17 mouse cellular contexts compared by ENCODE assay signal in genomic region chr15:102745387-102745786, GRCm38 (mm10). TPM values are rescaled to one million over a fixed set of nuclear protein-coding genes. Genes with fewer than 3 reads are reported as not detected.
DNase-seq lines count a peak whose midpoint lies in the region; ATAC-seq lines count a peak whose summit lies in the region.
"Had no signal": no experiment of that assay in that cellular context is flagged by ENCODE, and none has a peak within 500 bp of the region (broad histone marks: within the 10 kb centered on the region; RNA-seq: fewer than 3 reads in every experiment).

No protein-coding gene starts in this region.

- peak; percentile 47 for DNase-seq in hindbrain, embryonic 11.5 days (ENCODE audit: low spot score)
- no peak for DNase-seq in hindbrain, embryonic 10.5 days (ENCODE audit: low spot score)
- DNase-seq in midbrain, embryonic 14.5 days = no peak
- DNase-seq in left cerebral cortex, postnatal 25 days (ENCODE audit: low spot score in 2 of 2) = no peak
- no peak for DNase-seq in c-Kit-positive CD71-positive TER-119-positive erythroid progenitor cells, embryonic 14.5 days (ENCODE audit: low spot score)
- no peak for DNase-seq in urinary bladder, postnatal 10 days (ENCODE audit: low spot score)
- DNase-seq: adrenal gland, postnatal 25 days; B cell, adult 2 months; gastrocnemius, adult 2 months; heart, adult 11 months; kidney, adult 11 months; right cerebral cortex, postnatal 4 days; thymus, postnatal 25 days had no signal

- WGBS in hindbrain, embryonic 11.5 days = 14% methylated on average over 5 of the region's 5 CpGs
- 19% methylated on average over 5 of the region's 5 CpGs for WGBS in hindbrain, embryonic 10.5 days
- 33% methylated on average over 5 of the region's 5 CpGs for WGBS in hindbrain, embryonic 15.5 days
- WGBS in midbrain, embryonic 14.5 days = 36% methylated on average over 5 of the region's 5 CpGs

- H3K27ac ChIP-seq in hindbrain, embryonic 11.5 days (ENCODE audit: low read depth, low read length) = 0 out of 2 replicates have a peak overlapping the region, but pooled peaks have one; percentile 89
- H3K27ac ChIP-seq in hindbrain, embryonic 10.5 days = no peak overlapping the region
- H3K27ac ChIP-seq in hindbrain, embryonic 15.5 days (replicated peaks) = peak overlapping the region; percentile 97
- H3K27ac ChIP-seq in midbrain, embryonic 14.5 days (replicated peaks; ENCODE audit: low read depth, low read length) = peak overlapping the region; percentile 98
- H3K27ac ChIP-seq: gastrocnemius, adult 2 months; kidney, postnatal 0 days; liver, embryonic 15.5 days had no signal

- intact Hi-C loops in left cerebral cortex, postnatal 25 days (cut with DNase I) = no loop called here

- ATAC-seq in hindbrain, embryonic 11.5 days (ENCODE audit: low FRiP score) = no peak
- ATAC-seq in hindbrain, embryonic 15.5 days (ENCODE audit: low FRiP score, low read depth) = no peak
- no peak for ATAC-seq in midbrain, embryonic 14.5 days (ENCODE audit: low FRiP score, low TSS enrichment)
- ATAC-seq: lung, postnatal 0 days had no signal

- H3K4me2 ChIP-seq in hindbrain, embryonic 11.5 days (replicated peaks; ENCODE audit: low read depth, low read length) = no peak overlapping the region
- H3K4me2 ChIP-seq in hindbrain, embryonic 15.5 days = no peak overlapping the region
- no peak overlapping the region; the same call in 1 of the 2 replicates for H3K4me2 ChIP-seq in midbrain, embryonic 14.5 days (ENCODE audit: low read length)
- H3K4me2 ChIP-seq: liver, embryonic 15.5 days had no signal

- H3K4me1 ChIP-seq in hindbrain, embryonic 11.5 days (replicated peaks; ENCODE audit: control insufficient read depth, insufficient read depth, low read length) = peaks cover 19% of the 10 kb centered on the region
- peaks cover 67% of the 10 kb centered on the region for H3K4me1 ChIP-seq in hindbrain, embryonic 10.5 days (replicated peaks)
- peaks cover 66% of the 10 kb centered on the region for H3K4me1 ChIP-seq in hindbrain, embryonic 15.5 days (replicated peaks)
- H3K4me1 ChIP-seq in midbrain, embryonic 14.5 days (ENCODE audit: control insufficient read depth, insufficient read depth, low read length) = peaks cover 53% of the 10 kb centered on the region
- H3K4me1 ChIP-seq: liver, embryonic 15.5 days had no signal

- peaks cover 60% of the 10 kb centered on the region for H3K27me3 ChIP-seq in hindbrain, embryonic 11.5 days (ENCODE audit: control insufficient read depth, insufficient read depth, low read length)
- peaks cover 98% of the 10 kb centered on the region for H3K27me3 ChIP-seq in hindbrain, embryonic 10.5 days (ENCODE audit: insufficient read depth, poor library complexity, severe bottlenecking)
- peaks cover 3% of the 10 kb centered on the region for H3K27me3 ChIP-seq in hindbrain, embryonic 15.5 days
- peaks cover 4% of the 10 kb centered on the region; the same call in 1 of the 2 replicates for H3K27me3 ChIP-seq in midbrain, embryonic 14.5 days (ENCODE audit: control insufficient read depth, insufficient read depth, low read length)

- no peak overlapping the region for H3K9ac ChIP-seq in hindbrain, embryonic 11.5 days (ENCODE audit: low read depth, low read length)
- H3K9ac ChIP-seq in hindbrain, embryonic 15.5 days = no peak overlapping the region
- no peak overlapping the region for H3K9ac ChIP-seq in midbrain, embryonic 14.5 days (replicated peaks; ENCODE audit: low read length)
- H3K9ac ChIP-seq: liver, embryonic 15.5 days had no signal

- no peaks in the 10 kb centered on the region for H3K36me3 ChIP-seq in hindbrain, embryonic 11.5 days (ENCODE audit: control insufficient read depth, insufficient read depth, low read length)
- no peaks in the 10 kb centered on the region for H3K36me3 ChIP-seq in hindbrain, embryonic 10.5 days
- H3K36me3 ChIP-seq in hindbrain, embryonic 15.5 days = no peaks in the 10 kb centered on the region
- no peaks in the 10 kb centered on the region for H3K36me3 ChIP-seq in midbrain, embryonic 14.5 days (ENCODE audit: control insufficient read depth, insufficient read depth, low read length)
- H3K36me3 ChIP-seq: liver, embryonic 15.5 days had no signal

- no peaks in the 10 kb centered on the region for H3K9me3 ChIP-seq in hindbrain, embryonic 11.5 days (ENCODE audit: control insufficient read depth, low read length)
- H3K9me3 ChIP-seq in hindbrain, embryonic 10.5 days = no peaks in the 10 kb centered on the region
- no peaks in the 10 kb centered on the region for H3K9me3 ChIP-seq in hindbrain, embryonic 15.5 days
- no peaks in the 10 kb centered on the region for H3K9me3 ChIP-seq in midbrain, embryonic 14.5 days (ENCODE audit: control insufficient read depth, low read length)
- H3K9me3 ChIP-seq: liver, embryonic 15.5 days had no signal

- H3K4me3 ChIP-seq in hindbrain, embryonic 11.5 days (ENCODE audit: low read depth, low read length) = no peak overlapping the region
- H3K4me3 ChIP-seq in hindbrain, embryonic 10.5 days = no peak overlapping the region
- H3K4me3 ChIP-seq in hindbrain, embryonic 15.5 days = no peak overlapping the region
- no peak overlapping the region for H3K4me3 ChIP-seq in midbrain, embryonic 14.5 days (replicated peaks; ENCODE audit: low read depth, low read length)
- H3K4me3 ChIP-seq: liver, embryonic 15.5 days had no signal

RNA-seq across cellular contexts. Expression of gene Calcoco1, which starts 23.4 kb away (rescaled TPM):
- 26.2 and 30.1 TPM in 2 replicates for polyA plus RNA-seq in hindbrain, embryonic 11.5 days (2014; fragmentation: Nextera tagmentation; extraction: Ambion mirVana)
- 32.1 and 38.5 TPM in 2 replicates for polyA plus RNA-seq in hindbrain, embryonic 10.5 days (2016; fragmentation: Nextera tagmentation; extraction: Ambion mirVana)
- polyA plus RNA-seq in hindbrain, embryonic 15.5 days (2015; fragmentation: Nextera tagmentation; extraction: Ambion mirVana) = 40.3 and 43.3 TPM in 2 replicates
- polyA plus RNA-seq in midbrain, embryonic 14.5 days (2014; fragmentation: Nextera tagmentation; extraction: Ambion mirVana) = 30.6 and 36.5 TPM in 2 replicates
- total RNA-seq in left cerebral cortex, postnatal 25 days (2021) = 10 to 100 TPM; 64.4 to 68.3 TPM
